Mouse (Mus musculus) MEL (cell line): ENCODE measurements at regions not wholly inside any gene's neighbourhood (a gene's known extent, or its start where the extent isn't known, plus 50 kb on each side); places are given as distances from the start of the nearest gene placed in this dataset.

Experiments used
- DNase-seq: peaks from one replicate; pipeline ENCODE4 v3.0.0; 2011; ENCODE audit warnings: low read depth, low spot score
- H3K27ac ChIP-seq: 2 replicates; pipeline ENCODE4 v1.5.1; 2012; ENCODE audit warnings: low read depth, mild to moderate bottlenecking, control low read depth, low read length, moderate library complexity; ENCODE audit not compliant: control insufficient read depth
- H3K27me3 ChIP-seq, 2 experiments: fragments of 150-350 bp in 1 of 2; sonication (generic) in 1 of 2; 2 replicates each; pipeline ENCODE4 v1.6.1; 2012; ENCODE audit warnings: low read length in 2 of 2, mild to moderate bottlenecking in 2 of 2, improper control_type of control experiment in 1 of 2, moderate library complexity in 1 of 2; ENCODE audit not compliant: insufficient read depth in 2 of 2, control insufficient read depth in 1 of 2
- H3K36me3 ChIP-seq, 2 experiments: 2 replicates each; pipeline ENCODE4 v1.6.1; 2012 to 2014; ENCODE audit warnings: low read length in 2 of 2, improper control_type of control experiment in 1 of 2, inconsistent platforms in 1 of 2, mild to moderate bottlenecking in 1 of 2; ENCODE audit not compliant: insufficient read depth in 2 of 2, control insufficient read depth in 1 of 2
- H3K4me1 ChIP-seq, 2 experiments: fragments of 150-350 bp in 1 of 2; sonication (generic) in 1 of 2; 2 replicates each; pipeline ENCODE4 v1.6.1; 2012; ENCODE audit warnings: low read length in 2 of 2, improper control_type of control experiment in 1 of 2, mild to moderate bottlenecking in 1 of 2; ENCODE audit not compliant: insufficient read depth in 2 of 2, control insufficient read depth in 1 of 2
- H3K4me3 ChIP-seq, 2 experiments: fragments of 150-350 bp in 1 of 2; sonication (generic) in 1 of 2; 2 replicates each; pipeline ENCODE4 v1.5.1; 2012; ENCODE audit warnings: low read depth in 2 of 2, low read length in 2 of 2, mild to moderate bottlenecking in 2 of 2, moderate library complexity in 2 of 2, control low read depth in 1 of 2, improper control_type of control experiment in 1 of 2; ENCODE audit not compliant: control insufficient read depth in 1 of 2, insufficient read depth in 1 of 2
- H3K79me2 ChIP-seq: 2 replicates; pipeline ENCODE4 v1.6.1; 2012; ENCODE audit warnings: mild to moderate bottlenecking, low read length, moderate library complexity; ENCODE audit not compliant: control insufficient read depth, poor library complexity, insufficient read depth
- H3K9ac ChIP-seq: 2 replicates; pipeline ENCODE4 v1.6.1; 2012; ENCODE audit warnings: low read depth, mild to moderate bottlenecking, control low read depth, low read length, moderate library complexity; ENCODE audit not compliant: control insufficient read depth, poor library complexity, severe bottlenecking
- H3K9me3 ChIP-seq: fragments of 150-350 bp; sonication (generic); replicated peaks from 2 replicates; pipeline ENCODE4 v1.6.1; 2012; ENCODE audit warnings: mild to moderate bottlenecking, low read length, improper control_type of control experiment, moderate library complexity; ENCODE audit not compliant: insufficient read depth
- CHD1 ChIP-seq: IDR thresholded peaks from 2 replicates; pipeline ENCODE4 v1.6.1; 2012; ENCODE audit warnings: low read depth, mild to moderate bottlenecking, inconsistent platforms, low read length, improper control_type of control experiment
- CTCF ChIP-seq, 3 experiments: IDR thresholded peaks in 2 of 3; conservative IDR thresholded peaks in 1 of 3; 2 replicates each; pipeline ENCODE4 v1.5.1; 2011 to 2012; ENCODE audit warnings: low read length in 3 of 3, low read depth in 2 of 3, mild to moderate bottlenecking in 2 of 3, improper control_type of control experiment in 1 of 3, inconsistent platforms in 1 of 3, mixed read lengths in 1 of 3, moderate library complexity in 1 of 3; ENCODE audit not compliant: control insufficient read depth in 1 of 3, insufficient read depth in 1 of 3, poor library complexity in 1 of 3, severe bottlenecking in 1 of 3
- E2F4 ChIP-seq: IDR thresholded peaks from 2 replicates; pipeline ENCODE4 v1.6.1; 2011; ENCODE audit warnings: low read depth, low read length, improper control_type of control experiment, borderline replicate concordance
- ELF1 ChIP-seq: IDR thresholded peaks from 2 replicates; pipeline ENCODE4 v1.6.1; 2014; ENCODE audit warnings: low read depth, mild to moderate bottlenecking, inconsistent platforms, low read length, improper control_type of control experiment, moderate library complexity
- EP300 ChIP-seq, 2 experiments: IDR thresholded peaks; 2 replicates each; pipeline ENCODE4 v1.6.1; 2011; ENCODE audit warnings: improper control_type of control experiment in 2 of 2, low read length in 2 of 2, low read depth in 1 of 2, mild to moderate bottlenecking in 1 of 2
- GABPA ChIP-seq: IDR thresholded peaks from 2 replicates; pipeline ENCODE4 v1.6.1; 2012; ENCODE audit warnings: low read depth, mild to moderate bottlenecking, inconsistent platforms, low read length, improper control_type of control experiment, moderate library complexity
- JUND ChIP-seq: IDR thresholded peaks from 2 replicates; pipeline ENCODE4 v1.6.1; 2011; ENCODE audit warnings: low read depth, mild to moderate bottlenecking, improper control_type of control experiment, low read length
- MAFK ChIP-seq: IDR thresholded peaks from 2 replicates; pipeline ENCODE4 v1.6.1; 2011; ENCODE audit warnings: low read depth, mild to moderate bottlenecking, low read length, improper control_type of control experiment, borderline replicate concordance
- MAX ChIP-seq: IDR thresholded peaks from 2 replicates; pipeline ENCODE4 v1.6.1; 2011; ENCODE audit warnings: low read length, improper control_type of control experiment
- MAZ ChIP-seq: IDR thresholded peaks from 2 replicates; pipeline ENCODE4 v1.6.1; 2012; ENCODE audit warnings: low read depth, mild to moderate bottlenecking, inconsistent platforms, low read length, improper control_type of control experiment
- MYC ChIP-seq: IDR thresholded peaks from 2 replicates; pipeline ENCODE4 v1.6.1; 2011; ENCODE audit warnings: low read depth, mild to moderate bottlenecking, low read length, improper control_type of control experiment, moderate library complexity
- POLR2AphosphoS2 ChIP-seq: IDR thresholded peaks from 2 replicates; pipeline ENCODE4 v1.6.1; 2011; ENCODE audit warnings: low read length, improper control_type of control experiment
- RCOR1 ChIP-seq: IDR thresholded peaks from 2 replicates; pipeline ENCODE4 v1.6.1; 2012; ENCODE audit warnings: low read depth, mild to moderate bottlenecking, inconsistent platforms, low read length, improper control_type of control experiment
- TAL1 ChIP-seq: IDR thresholded peaks from 2 replicates; pipeline ENCODE4 v1.6.1; 2012; ENCODE audit warnings: mild to moderate bottlenecking, inconsistent platforms, low read length, moderate library complexity, mixed read lengths
- TBP ChIP-seq: IDR thresholded peaks from 2 replicates; pipeline ENCODE4 v1.8.0; 2011; ENCODE audit warnings: low read depth, low read length, improper control_type of control experiment
- TCF12 ChIP-seq: IDR thresholded peaks from 2 replicates; pipeline ENCODE4 v1.6.1; 2014; ENCODE audit warnings: low read depth, mild to moderate bottlenecking, inconsistent platforms, low read length, improper control_type of control experiment, moderate library complexity
- USF2 ChIP-seq, 2 experiments: IDR thresholded peaks; 2 replicates each; pipeline ENCODE4 v1.6.1; 2011 to 2012; ENCODE audit warnings: improper control_type of control experiment in 2 of 2, low read length in 2 of 2, borderline replicate concordance in 1 of 2, inconsistent platforms in 1 of 2, low read depth in 1 of 2, mild to moderate bottlenecking in 1 of 2; ENCODE audit not compliant: insufficient read depth in 1 of 2
- ZC3H11A ChIP-seq: IDR thresholded peaks from 2 replicates; pipeline ENCODE4 v1.6.1; 2012; ENCODE audit warnings: low read depth, mild to moderate bottlenecking, inconsistent platforms, low read length, improper control_type of control experiment
- ZMIZ1 ChIP-seq: IDR thresholded peaks from 2 replicates; pipeline ENCODE4 v1.6.1; 2012; ENCODE audit warnings: low read depth, mild to moderate bottlenecking, inconsistent platforms, low read length, improper control_type of control experiment, moderate library complexity
- ZNF384 ChIP-seq: IDR thresholded peaks from 2 replicates; pipeline ENCODE4 v1.6.1; 2012; ENCODE audit warnings: low read depth, mild to moderate bottlenecking, inconsistent platforms, low read length, improper control_type of control experiment

- no peak for TF ChIP-seq ZMIZ1
Observed at GRCm38 (mm10) chrX:99544410-99544809, 73.3 kb upstream of the Pja1 start (continued).

- no peak overlapping the region for H3K9ac ChIP-seq
- H3K4me1 ChIP-seq = peaks cover 5 to 26% of the 10 kb centered on the region in 2 experiments
- TF ChIP-seq MAX = no peak
- no peak for TF ChIP-seq JUND
- no peak for TF ChIP-seq ZC3H11A
- no peak for TF ChIP-seq MAZ
- no peak for TF ChIP-seq GABPA
- no peak for TF ChIP-seq TAL1
- no peak for TF ChIP-seq ZNF384
Observed at GRCm38 (mm10) chrX:99541916-99542315, 70.8 kb upstream of the Pja1 start.

GRCm38 (mm10) chrX:99540087-99540576 lies 69.1 kb upstream of the Pja1 start:
- H3K9ac ChIP-seq = no peak overlapping the region
- no peak overlapping the region for H3K27ac ChIP-seq
- H3K9me3 ChIP-seq = no peaks in the 10 kb centered on the region
- TF ChIP-seq TBP (no peak), ELF1 (no peak), TCF12 (no peak), EP300 (IDR thresholded peaks at IDR 0.05; ENCODE audit: low read depth in 1 of 2, low read length in 2 of 2) (no peak), E2F4 (no peak), MAFK (no peak), RCOR1 (no peak), MYC (no peak), CHD1 (no peak), POLR2AphosphoS2 (no peak), CTCF (IDR thresholded peaks at IDR 0.05 in 2 of 3, conservative IDR thresholded peaks at IDR 0.05 in 1 of 3; ENCODE audit: control insufficient read depth in 1 of 3, insufficient read depth in 1 of 3, low read depth in 2 of 3, low read length in 3 of 3, poor library complexity in 1 of 3, severe bottlenecking in 1 of 3) (no peak), USF2 (IDR thresholded peaks at IDR 0.05; ENCODE audit: borderline replicate concordance in 1 of 2, insufficient read depth in 1 of 2, low read depth in 1 of 2, low read length in 2 of 2) (no peak)
- TF ChIP-seq, all 39 proteins: peak for 0
- DNase-seq = no peak
- Histone ChIP-seq H3K36me3 (peaks cover 0 to 9% of the 10 kb centered on the region in 2 experiments; a peak in 2 of 4 replicates), H3K79me2 (no peaks in the 10 kb centered on the region), H3K4me3 (no peak overlapping the region), H3K4me1 (peaks cover 4 to 22% of the 10 kb centered on the region in 2 experiments), H3K27me3 (no peaks in the 10 kb centered on the region)

More at GRCm38 (mm10) chrX:99541916-99542315, 70.8 kb upstream of the Pja1 start:
- Histone ChIP-seq H3K27ac (peak overlapping the region; percentile 38), H3K36me3 (peaks cover 0 to 15% of the 10 kb centered on the region in 2 experiments; a peak in 2 of 4 replicates), H3K9me3 (no peaks in the 10 kb centered on the region), H3K4me3 (no peak overlapping the region), H3K79me2 (no peaks in the 10 kb centered on the region), H3K27me3 (no peaks in the 10 kb centered on the region)
- no peak for DNase-seq
